Mouse (Mus musculus) ES-Bruce4 (cell line): ENCODE results near the gene Pde10a.

ENCODE experiments used
- CTCF ChIP-seq: IDR thresholded peaks from one replicate; pipeline ENCODE4 v1.8.1; 2011; ENCODE audit warnings: low read depth, low read length
- POLR2A ChIP-seq: IDR thresholded peaks from one replicate; pipeline ENCODE4 v1.8.1; 2011; ENCODE audit warnings: low read length; ENCODE audit not compliant: insufficient read depth

- TF ChIP-seq CTCF: no peak
- no peak for TF ChIP-seq POLR2A
These were observed 262.6 kb downstream of the Pde10a start for GRCm38 (mm10) chr17:8787762-8788161.
